Mouse (Mus musculus) mouse trophoblast stem cell (cell line): Measurements from ENCODE around the gene Ak9.

Experiments
- in situ Hi-C, 2 experiments: fragments of 300-500 bp; cut with MseI, MboI; formaldehyde crosslinking; loops; 2 replicates in 1 of 2; 3 replicates in 1 of 2; pipeline ENCODE4 v1.15.1; 2025

Ak9 gene

DNA sequence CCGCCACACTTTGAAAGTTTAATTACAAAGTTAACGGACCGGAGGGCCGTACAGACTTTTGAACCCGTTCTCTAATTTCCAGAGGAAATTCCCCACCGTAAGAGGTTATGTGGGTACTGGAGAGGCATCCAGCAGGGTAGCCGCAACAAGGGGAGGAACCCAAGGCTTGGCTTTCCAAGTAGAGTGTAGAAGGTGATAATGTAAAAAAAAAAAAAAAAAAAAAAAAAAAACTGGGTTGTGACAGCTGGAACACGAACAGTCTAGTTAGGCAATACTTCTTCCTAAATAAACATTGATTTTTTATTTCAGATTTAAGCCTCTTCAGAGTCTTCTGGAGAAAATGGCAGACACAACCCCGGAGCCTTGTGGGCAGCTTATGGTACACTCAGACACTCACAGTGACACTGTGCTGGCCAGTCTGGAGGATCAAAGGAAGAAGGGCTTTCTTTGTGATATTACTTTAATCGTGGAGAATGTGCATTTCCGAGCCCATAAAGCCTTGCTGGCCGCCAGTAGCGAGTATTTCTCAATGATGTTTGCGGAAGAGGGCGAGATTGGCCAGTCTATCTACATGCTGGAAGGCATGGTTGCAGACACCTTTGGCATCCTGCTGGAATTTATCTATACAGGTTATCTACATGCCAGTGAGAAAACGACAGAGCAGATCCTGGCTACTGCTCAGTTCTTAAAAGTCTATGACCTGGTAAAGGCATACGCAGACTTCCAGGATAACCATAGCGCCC, 147.2 kb downstream of the Ak9 start:
- in situ Hi-C loops: no loop called here

DNA sequence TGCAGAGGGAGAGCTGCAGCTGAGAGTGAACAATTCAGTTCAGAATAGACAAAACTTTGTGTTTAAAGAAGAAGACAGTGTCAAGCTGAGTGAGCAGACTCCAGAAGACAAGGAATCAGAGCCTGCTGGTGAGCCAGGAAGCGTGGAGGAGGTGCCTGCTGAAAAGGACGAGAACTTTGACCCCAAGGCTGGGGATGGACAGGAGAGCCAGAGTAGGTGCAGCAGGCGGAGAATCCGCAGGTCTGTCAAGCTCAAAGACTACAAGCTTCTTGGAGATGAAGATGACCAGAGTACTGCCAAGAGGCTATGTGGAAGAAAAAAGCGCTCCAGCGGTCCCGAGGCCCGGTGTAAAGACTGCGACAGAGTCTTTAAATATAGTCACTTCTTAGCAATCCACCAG, 147.9 kb downstream of the Ak9 start:
- in situ Hi-C loops: no loop called here

DNA sequence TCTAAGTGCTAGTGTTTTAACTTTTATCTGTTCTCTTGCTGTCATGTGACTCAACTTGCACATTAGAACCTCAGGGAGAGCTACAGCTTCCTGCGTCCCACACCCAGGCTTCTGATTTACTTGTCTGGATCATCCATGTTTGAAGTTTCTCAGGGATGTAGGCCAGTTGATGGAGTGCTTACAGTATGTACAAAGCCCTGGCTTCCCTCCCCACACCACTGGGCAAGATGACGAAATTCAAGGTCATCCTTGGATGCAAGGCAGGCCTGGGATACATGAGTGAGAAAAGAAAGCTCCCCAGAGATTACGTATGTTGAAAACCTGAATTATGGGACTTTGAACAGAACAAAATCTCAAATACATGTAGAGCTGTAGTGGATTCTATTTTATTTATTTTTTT, 149.0 kb downstream of the Ak9 start:
- in situ Hi-C loops: no loop called here

DNA sequence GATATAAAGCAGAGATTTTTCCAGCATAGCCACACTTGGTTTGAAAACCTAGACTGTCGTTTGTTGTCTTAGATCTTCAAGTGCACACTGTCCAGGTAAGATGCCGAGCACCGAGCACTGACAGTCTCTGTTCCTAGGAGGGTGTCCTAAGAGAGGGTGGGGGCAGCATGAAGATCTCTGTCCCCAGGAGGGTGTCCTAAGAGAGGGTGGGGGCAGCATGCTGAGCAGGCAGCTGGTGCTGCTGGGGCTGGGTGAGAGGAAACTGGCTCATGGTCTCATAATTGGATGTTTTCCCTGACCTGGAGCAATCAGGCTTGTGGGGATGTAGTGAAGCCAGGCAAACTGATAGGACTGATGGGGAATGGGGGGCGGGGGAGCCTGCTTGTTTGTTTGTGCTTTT, 156.2 kb downstream of the Ak9 start:
- in situ Hi-C loops: no loop called here

DNA sequence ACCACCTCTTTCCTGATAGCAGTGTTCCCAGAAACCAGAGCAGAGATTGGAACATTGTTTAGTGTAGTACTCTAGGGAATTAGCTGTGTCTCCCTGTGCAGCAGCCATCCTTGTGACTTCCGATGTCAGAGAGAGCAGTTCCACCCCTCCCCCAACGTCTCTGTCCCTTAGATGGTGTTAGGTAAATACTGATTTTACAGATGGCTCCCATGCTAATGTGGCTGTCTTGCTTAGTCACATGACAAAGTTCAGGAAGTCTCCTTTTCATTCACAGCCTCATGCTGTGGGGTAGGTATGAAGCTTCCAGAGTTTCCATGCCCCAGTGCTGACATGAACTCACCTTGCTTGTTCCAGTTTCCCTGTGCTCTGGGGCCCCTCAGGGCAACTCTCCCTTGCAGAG, 156.7 kb downstream of the Ak9 start:
- in situ Hi-C loops: no loop called here

DNA sequence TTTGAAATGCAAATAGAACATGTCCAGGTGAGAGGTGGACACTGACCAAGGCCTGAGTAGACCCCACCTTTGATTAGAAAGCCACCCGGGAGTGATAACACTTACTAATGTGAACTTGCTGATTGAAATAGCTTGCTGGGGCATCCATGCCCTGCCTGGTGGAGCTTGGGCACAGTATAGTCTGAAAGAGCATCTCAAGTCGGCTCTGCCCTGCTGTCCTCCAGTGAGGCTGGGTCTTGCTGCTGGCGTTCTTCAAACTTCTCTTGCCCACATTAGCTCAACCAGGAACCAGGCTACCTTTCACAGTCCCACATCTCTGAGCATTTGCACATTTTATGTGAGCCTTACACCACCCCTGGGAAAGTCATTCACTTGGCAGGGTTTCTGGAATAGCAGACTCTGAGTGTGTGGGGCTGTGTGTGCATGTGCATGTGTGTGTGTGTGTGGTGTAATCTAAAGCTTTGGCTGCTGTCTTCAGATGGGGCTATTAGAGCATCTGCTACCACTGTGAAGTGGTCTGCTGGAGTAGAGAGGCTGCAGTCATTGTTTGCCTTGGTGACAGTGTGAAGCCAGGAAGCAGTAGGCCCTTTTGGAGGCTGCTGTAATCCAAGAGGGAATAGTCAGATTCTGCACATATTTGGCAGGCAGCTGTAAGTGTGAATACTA, 157.4 kb downstream of the Ak9 start:
- in situ Hi-C loops: no loop called here

DNA sequence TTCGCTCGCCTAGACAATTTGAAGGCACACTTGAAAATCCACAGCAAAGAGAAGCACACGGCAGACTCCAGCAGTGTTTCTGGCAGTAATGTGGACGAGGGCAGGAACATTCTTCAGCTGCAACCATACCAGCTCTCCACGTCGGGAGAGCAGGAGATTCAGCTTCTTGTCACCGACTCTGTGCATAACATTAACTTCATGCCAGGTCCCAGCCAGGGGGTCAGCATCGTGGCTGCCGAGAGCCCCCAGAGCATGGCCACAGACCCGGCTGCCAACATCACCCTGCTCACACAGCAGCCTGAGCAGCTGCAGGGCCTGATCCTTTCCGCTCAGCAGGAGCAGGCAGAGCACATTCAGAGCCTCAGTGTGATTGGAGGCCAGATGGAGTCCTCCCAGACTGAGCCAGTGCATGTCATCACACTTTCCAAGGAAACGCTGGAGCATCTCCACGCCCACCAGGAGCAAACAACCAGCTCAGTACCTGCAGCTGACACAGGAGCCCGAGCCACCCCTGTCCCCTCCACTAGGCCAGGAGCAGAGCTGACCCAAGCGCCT, 160.7 kb downstream of the Ak9 start:
- in situ Hi-C loops: no loop called here

DNA sequence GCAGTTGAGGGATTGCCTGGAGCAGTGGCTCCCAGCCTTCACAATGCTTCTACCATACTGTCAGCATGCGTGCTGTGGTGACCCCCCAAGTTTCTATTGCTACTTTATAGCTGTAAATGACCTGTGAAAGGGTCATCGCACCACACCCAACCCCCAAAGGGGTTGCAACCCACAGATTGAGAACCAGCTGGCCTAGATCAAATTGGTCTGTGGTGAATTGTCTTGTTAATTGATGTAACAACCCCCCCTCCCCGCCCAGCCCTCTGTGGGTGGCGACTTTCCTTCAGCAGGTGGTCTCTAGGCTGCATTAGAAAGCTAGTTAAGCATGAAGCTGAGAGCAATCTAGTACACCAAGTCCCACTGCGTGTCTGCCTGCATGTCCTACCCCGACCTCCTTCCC, 163.5 kb downstream of the Ak9 start:
- in situ Hi-C loops: no loop called here

DNA sequence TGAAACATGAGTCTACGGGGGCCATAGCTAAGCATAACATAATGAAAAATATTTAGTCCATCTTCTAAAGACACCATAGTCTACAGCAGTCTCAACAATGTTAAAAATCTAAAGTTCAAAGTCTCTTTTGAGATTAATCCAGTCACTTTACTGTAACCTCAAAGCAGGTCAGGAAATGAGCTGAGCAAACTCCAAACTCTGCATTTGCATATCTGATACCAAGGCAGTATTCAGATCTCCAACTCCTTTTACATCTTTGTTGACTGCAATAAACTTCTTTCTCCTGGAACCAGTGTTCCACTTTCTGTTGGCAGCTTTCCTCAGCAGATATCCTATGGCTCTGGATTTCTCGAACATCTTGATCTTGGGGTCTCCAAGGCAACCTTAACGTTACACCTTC, 166.9 kb downstream of the Ak9 start:
- in situ Hi-C loops: no loop called here

DNA sequence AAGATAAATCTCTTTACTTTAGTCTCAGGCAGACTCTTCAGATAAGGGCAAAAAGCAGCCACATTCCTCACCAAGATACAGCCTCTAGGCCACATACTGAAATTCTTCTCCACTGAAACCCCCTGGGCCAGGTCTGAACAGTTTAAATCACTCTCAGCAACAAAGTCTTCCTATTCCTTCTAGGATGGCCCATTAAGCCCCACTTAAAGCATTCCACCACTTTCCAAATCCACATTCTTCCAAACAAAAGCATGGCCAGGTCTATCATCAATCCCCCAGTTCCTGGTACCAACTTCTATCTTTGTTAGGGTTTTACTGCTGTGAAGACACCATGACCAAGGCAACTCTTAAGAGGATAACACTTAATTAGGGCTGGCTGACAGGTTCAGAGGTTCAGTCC, 168.8 kb downstream of the Ak9 start:
- in situ Hi-C loops: no loop called here

DNA sequence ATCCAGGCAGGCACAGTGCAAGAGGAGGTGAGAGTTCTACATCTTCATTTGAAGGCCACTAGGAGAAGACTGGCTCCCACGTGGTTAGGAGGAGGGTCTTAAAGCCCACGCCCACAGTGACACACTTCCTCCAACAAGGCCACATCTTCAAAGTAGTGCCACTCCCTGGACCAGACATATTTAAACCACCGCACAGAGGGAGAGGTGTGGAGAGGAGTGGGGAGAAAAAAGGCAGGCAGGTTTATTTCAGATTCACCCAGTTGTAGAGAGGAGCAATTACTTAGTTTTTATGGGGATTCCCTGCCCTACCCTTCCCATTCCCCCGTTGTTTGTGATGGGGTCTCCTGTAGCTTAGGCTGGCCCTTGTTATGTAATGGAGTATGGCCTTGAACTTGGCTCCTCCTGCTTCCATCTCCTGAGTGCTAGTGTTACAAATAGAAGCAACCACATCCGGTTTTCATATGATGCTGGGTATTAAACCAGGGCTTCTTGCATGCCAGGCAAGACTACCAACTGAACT, 169.2 kb downstream of the Ak9 start:
- in situ Hi-C loops: no loop called here

DNA sequence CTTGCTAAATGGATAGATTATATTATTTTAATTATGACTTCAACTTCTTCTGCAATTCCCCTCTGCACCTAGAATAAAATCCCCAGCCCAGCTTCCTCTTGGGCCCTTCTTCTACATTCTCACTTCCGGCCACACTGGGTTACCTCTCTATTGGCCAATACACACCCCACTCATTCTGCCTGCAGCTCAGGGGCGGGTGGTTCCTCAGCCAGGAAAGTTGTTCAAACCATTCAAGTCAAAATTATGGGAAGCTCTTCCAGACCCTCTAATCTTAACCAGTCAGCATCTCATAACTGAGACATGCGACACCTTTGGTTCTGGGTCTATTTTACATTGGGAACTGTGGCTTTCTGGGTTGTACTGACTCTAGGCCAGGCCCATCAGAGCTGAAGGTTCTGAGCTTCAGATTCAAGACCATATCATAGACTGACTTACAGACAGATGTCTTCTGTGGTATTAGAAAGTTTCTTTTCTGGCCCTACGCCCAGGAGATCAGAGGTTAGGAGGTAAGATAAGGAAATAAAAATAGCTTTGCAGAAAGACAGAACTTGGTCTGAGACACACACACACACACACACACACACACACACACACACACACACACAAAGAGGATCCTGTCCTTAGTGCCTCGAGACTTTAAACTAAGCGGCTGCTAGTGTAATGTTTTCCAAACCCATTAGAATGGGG, 170.1 kb downstream of the Ak9 start:
- in situ Hi-C loops: no loop called here

DNA sequence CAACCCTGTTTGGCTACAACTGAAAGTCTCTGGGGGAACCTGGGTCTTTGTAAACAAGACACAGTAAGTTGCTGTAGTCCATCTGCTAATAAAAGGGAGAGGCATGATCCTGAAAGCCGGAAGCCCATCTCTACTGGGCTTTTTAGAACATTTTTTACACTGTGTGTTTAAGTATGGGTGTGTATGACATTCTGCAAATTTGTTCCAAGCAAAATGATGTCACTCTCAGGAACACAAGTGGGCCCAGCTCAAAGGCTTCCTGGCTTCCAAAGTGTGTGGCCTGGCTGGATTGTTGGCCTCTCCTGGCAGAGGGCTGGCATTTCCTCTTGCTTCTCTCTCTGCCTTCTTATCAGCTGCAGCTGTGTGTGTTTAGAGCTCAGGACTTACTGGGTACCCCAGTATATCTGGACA, 171.2 kb downstream of the Ak9 start:
- in situ Hi-C loops: no loop called here

DNA sequence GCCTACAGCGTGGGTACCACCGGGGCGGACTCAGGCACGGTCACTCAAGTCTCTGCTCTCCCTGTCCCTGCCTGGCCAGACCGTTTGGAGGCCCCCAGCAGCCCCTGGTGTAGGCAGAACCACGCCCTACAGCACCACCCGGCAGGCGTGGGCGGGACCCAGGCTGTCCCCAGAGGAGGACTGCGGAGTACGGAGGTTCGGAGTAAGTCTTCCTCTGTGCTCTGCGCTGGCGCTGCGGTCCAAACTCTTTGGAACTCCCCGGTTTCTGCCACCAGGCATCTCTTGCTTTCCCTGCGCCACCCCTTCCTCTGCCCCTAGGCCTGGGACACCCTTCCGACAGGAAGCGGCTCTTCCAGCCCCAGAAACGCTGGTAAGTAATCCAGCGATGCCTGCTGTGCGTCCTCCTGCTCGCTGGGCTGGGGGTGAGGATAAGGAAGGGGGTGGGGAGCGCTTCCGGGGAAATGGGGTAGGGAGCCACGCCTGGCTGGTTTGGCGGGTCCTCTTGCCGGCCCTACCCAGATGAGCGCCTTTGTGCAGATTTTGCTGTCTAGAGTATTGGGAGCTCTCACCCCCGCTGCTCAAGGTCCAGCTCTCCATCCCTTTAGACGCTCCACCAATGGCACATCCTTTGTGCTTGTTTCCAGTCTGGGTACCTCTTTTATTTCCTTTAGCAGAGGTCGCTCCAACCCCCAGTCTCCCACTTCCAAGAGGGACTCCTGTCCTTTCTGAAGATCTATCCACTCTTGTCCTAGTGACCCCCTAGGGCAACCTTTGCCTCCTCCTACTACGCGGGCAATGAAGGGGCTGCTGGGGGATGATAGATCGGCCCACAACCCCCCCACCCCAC, 172.6 kb downstream of the Ak9 start, which contains the start of gene Mical1:
TSS of gene Mical1 (plus strand) at position 144 of the 847 bp plus-strand sequence.
- in situ Hi-C loops: no loop called here

DNA sequence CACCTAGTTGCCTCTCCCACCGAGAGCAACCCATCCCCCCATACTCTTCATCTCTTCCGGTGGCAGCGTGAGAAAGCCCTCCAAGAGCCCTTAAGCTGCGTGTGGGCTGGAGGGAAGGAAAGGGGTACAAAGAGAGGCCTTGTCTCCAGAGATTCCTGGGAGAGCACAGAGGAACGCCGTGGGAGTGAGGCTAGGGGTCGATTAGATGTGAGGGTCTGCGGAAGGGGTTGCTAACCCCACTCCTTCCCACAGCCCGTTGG, 173.2 kb downstream of the Ak9 start:
- in situ Hi-C loops: no loop called here

DNA sequence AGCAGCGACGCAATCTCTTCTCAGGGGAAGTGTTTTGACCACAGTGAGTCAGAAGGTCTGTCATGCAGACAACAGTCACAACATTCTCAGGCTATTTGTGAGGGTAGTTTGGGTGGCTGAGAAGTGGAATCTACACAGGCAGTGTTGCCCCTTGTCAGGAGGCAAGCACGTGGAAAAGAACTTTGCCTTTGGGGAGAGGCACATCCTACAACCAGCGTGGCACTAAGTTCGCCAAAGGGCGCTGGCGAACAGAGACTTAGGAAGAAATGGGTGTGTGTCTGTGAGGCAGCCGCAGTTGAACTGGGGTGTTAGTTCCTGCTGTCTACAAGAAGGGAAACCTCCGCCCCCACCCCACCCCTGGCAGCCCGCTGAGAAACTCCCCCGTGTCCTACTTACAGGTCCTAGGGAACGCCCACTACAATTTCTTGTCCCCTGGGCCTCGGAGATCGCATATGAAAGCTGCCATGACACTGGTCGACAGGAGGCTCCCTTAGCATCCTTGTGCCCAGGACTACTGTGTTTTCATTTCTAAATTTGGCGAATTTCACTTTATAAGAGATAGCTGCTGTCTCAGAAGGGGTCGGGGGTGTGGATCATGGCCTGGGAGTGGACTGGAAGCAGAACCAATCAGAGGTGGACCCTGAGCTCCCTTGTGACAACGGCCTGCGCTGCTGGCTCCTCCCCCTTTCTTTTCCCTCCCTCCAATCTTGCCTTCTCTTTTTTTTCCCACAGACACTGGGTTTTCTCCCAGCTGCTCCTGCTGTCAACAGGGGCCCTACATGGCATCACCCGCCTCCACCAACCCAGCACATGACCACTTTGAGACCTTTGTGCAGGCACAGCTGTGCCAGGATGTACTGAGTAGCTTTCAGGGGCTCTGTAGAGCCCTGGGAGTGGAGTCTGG, 173.8 kb downstream of the Ak9 start:
- in situ Hi-C loops: no loop called here

DNA sequence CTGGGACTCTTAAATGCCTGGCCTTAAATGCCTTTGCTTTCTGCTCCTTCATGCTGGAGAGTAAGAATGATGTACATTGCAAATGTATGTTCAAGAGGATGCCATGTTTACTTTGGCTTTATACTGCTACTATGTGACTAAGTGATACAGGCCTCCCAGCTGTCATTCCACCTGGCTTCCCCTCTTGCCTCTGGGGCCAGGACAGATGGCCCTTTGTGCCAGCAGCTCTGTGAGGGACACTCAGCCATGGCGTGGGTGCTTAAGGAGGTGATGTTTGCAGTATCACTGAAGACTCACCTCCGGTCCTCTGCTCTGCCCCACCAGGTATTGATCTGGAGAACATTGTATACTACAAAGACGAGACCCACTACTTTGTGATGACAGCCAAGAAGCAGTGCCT, 176.2 kb downstream of the Ak9 start:
- in situ Hi-C loops: no loop called here

DNA sequence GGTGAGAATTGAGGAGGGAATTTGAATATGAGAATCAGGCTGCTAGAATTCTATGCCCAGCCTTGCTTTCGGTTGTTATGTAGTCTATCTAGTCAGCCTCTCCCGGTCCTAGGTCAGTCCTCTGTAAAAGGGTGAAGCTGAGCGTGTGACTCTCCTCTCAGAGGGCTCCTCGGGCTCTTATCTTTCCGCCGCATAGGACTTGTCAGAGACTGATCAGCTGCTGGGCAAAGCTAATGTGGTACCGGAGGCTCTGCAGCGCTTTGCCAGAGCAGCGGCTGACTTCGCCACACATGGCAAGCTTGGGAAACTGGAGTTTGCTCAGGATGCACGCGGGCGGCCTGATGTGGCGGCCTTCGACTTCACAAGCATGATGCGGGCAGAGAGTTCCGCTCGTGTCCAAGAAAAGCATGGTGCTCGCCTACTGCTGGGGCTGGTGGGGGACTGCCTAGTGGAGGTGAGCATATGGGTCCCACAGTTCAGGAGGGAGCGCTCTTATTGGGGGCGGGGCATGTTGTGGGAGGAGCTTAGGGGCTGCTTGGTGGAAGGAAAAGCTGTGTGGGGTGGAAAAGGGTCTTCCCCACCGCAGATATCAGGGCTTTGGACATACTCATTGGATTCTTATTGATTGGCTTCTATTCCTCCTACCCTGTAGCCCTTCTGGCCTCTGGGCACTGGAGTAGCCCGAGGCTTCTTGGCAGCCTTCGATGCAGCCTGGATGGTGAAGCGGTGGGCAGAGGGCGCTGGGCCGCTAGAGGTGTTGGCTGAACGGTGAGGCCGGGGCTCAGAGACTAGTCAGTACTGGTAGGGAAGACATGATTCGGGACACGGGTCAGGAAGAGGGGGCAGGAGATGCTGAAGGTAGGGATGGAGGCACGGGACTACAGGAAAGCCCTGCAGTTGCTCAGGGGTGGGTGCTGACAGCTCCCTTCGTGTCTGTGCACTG, 177.4 kb downstream of the Ak9 start:
- in situ Hi-C loops: no loop called here

DNA sequence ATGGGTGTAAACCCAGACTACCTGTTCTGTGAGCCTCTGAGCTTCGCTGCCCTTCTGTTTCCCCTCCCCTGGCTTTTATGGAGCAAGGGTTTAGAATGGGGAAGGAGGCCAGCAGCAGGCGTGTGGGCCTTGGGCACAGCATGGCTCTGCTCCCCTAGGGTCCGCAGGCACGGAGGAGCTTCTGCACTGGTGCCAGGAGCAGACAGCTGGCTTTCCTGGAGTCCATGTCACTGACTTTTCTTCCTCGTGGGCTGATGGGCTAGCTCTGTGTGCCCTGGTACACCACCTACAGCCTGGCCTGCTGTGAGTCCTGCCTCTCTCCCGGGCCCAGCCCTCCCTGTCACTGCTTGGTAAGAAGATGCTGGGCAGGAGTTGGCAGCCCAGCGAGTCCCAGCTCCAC, 178.7 kb downstream of the Ak9 start:
- in situ Hi-C loops: no loop called here
